ENCODE assay signal across 23 mouse cellular contexts in the genomic region with DNA sequence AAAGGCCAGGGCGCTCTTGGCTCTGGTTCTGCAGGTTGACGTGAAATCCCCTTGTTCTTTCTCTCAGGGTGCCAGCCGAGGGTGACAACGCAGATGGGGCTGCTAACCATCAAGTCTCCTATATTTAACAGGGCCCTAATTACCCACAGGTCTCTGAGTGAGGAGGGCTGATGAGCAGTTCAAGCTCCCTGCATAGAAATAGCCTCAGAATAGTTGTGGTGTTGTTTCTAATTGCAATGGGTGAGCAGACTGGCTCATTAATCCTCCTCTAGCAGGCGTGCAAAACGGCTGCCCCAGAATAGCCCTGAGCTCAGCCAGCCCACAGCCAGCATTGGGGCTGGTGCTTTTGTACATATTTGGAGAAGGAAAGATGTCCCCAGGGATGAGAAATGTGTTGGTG. TPM values are rescaled to one million over a fixed set of nuclear protein-coding genes. Genes with fewer than 3 reads are reported as not detected.
DNase-seq lines count a peak whose midpoint lies in the region; ATAC-seq lines count a peak whose summit lies in the region.
"Had no signal": no experiment of that assay in that cellular context is flagged by ENCODE, and none has a peak within 500 bp of the region (broad histone marks: within the 10 kb centered on the region; RNA-seq: fewer than 3 reads in every experiment).

No protein-coding gene starts in this region.

- H3K36me3 ChIP-seq in forebrain, embryonic 11.5 days (ENCODE audit: control insufficient read depth, insufficient read depth, low read length), result no peaks in the 10 kb centered on the region
- H3K36me3 ChIP-seq in forebrain, embryonic 16.5 days (ENCODE audit: control insufficient read depth, insufficient read depth), result no peaks in the 10 kb centered on the region
- H3K36me3 ChIP-seq: embryonic facial prominence, embryonic 10.5 days; embryonic facial prominence, embryonic 15.5 days; heart, embryonic 10.5 days; limb, embryonic 13.5 days; lung, embryonic 15.5 days; neural tube, embryonic 13.5 days had no signal

- WGBS in forebrain, embryonic 11.5 days, result 48% methylated on average over 6 of the region's 6 CpGs
- 26% methylated on average over 6 of the region's 6 CpGs for WGBS in forebrain, embryonic 16.5 days

- peak; percentile 88 for ATAC-seq in frontal cortex, adult (ENCODE audit: low TSS enrichment)
- peak; percentile 66 for ATAC-seq in forebrain, embryonic 11.5 days (replicated peaks; ENCODE audit: low FRiP score)
- ATAC-seq in forebrain, embryonic 16.5 days, result peak; percentile 50; the same call in 1 of the 2 replicates
- ATAC-seq in granulocyte monocyte progenitor cell, adult 5-6 weeks (replicated peaks; ENCODE audit: poor library complexity, severe bottlenecking), result no peak
- ATAC-seq: intestine, postnatal 0 days had no signal

- 0 out of 2 replicates have a peak, but pooled peaks cover 3% of the 10 kb centered on the region for H3K4me1 ChIP-seq in forebrain, embryonic 11.5 days (replicated peaks; ENCODE audit: control insufficient read depth, insufficient read depth, low read length)
- H3K4me1 ChIP-seq in forebrain, embryonic 16.5 days (replicated peaks; ENCODE audit: control insufficient read depth, insufficient read depth, low read length), result peaks cover 4% of the 10 kb centered on the region
- H3K4me1 ChIP-seq: embryonic facial prominence, embryonic 10.5 days; embryonic facial prominence, embryonic 15.5 days; limb, embryonic 13.5 days; lung, embryonic 15.5 days had no signal

- H3K9me3 ChIP-seq in forebrain, embryonic 11.5 days (ENCODE audit: control insufficient read depth, low read length), result no peaks in the 10 kb centered on the region
- H3K9me3 ChIP-seq in forebrain, embryonic 16.5 days (ENCODE audit: control insufficient read depth, low read length), result no peaks in the 10 kb centered on the region
- H3K9me3 ChIP-seq: embryonic facial prominence, embryonic 10.5 days; embryonic facial prominence, embryonic 15.5 days; heart, embryonic 10.5 days; limb, embryonic 13.5 days; lung, embryonic 15.5 days; neural tube, embryonic 13.5 days had no signal

- H3K4me3 ChIP-seq in forebrain, embryonic 11.5 days (ENCODE audit: low read depth, low read length), result no peak overlapping the region
- no peak overlapping the region for H3K4me3 ChIP-seq in forebrain, embryonic 16.5 days (replicated peaks; ENCODE audit: low read length)
- H3K4me3 ChIP-seq: embryonic facial prominence, embryonic 10.5 days; embryonic facial prominence, embryonic 15.5 days; heart, embryonic 10.5 days; limb, embryonic 13.5 days; lung, embryonic 15.5 days; neural tube, embryonic 13.5 days had no signal

- no peak for DNase-seq in frontal cortex, postnatal 14 days (ENCODE audit: low spot score in 2 of 2)
- DNase-seq in A20 (ENCODE audit: low read depth, low spot score), result peak; percentile 37
- no peak for DNase-seq in forebrain, embryonic 11.5 days (ENCODE audit: low spot score)
- DNase-seq in adrenal gland, postnatal 25 days, result no peak
- DNase-seq: adrenal gland, postnatal 36 days; cerebellum, adult 8-10 months; cerebellum, postnatal 25 days; kidney, postnatal 14 days; lung, postnatal 36 days; spleen, adult 18-20 months had no signal

- H3K27me3 ChIP-seq in forebrain, embryonic 11.5 days (ENCODE audit: control insufficient read depth, insufficient read depth, low read length), result no peaks in the 10 kb centered on the region
- no peaks in the 10 kb centered on the region for H3K27me3 ChIP-seq in forebrain, embryonic 16.5 days (replicated peaks; ENCODE audit: control insufficient read depth, insufficient read depth, low read length)
- H3K27me3 ChIP-seq: embryonic facial prominence, embryonic 15.5 days; limb, embryonic 13.5 days; lung, embryonic 15.5 days; neural tube, embryonic 13.5 days had no signal

- H3K9ac ChIP-seq in forebrain, embryonic 11.5 days (ENCODE audit: low read length), result no peak overlapping the region
- no peak overlapping the region for H3K9ac ChIP-seq in forebrain, embryonic 16.5 days (replicated peaks; ENCODE audit: low read depth, low read length)
- H3K9ac ChIP-seq: embryonic facial prominence, embryonic 15.5 days; hindbrain, embryonic 14.5 days; limb, embryonic 13.5 days; lung, embryonic 15.5 days; neural tube, embryonic 13.5 days had no signal

- H3K27ac ChIP-seq in forebrain, embryonic 11.5 days (ENCODE audit: low read depth, low read length), result peak overlapping the region; percentile 18; the same call in 1 of the 2 replicates
- H3K27ac ChIP-seq in forebrain, embryonic 16.5 days (ENCODE audit: low read length), result no peak overlapping the region
- H3K27ac ChIP-seq: embryonic facial prominence, embryonic 10.5 days; embryonic facial prominence, embryonic 15.5 days; heart, embryonic 10.5 days; hindbrain, embryonic 14.5 days; limb, embryonic 13.5 days; lung, embryonic 15.5 days; neural tube, embryonic 13.5 days had no signal

- H3K4me2 ChIP-seq in forebrain, embryonic 11.5 days (ENCODE audit: low read depth, low read length, severe bottlenecking), result no peak overlapping the region
- no peak overlapping the region for H3K4me2 ChIP-seq in forebrain, embryonic 16.5 days (ENCODE audit: low read length)
- H3K4me2 ChIP-seq: embryonic facial prominence, embryonic 15.5 days; hindbrain, embryonic 14.5 days; limb, embryonic 13.5 days; liver, embryonic 11.5 days; lung, embryonic 15.5 days; midbrain, embryonic 11.5 days; neural tube, embryonic 13.5 days had no signal

RNA-seq across cellular contexts. Expression of a gene that starts 56.4 kb away (rescaled TPM):
- 1.2 and 2.0 TPM in 2 replicates for polyA plus RNA-seq in forebrain, embryonic 11.5 days (2014; fragmentation: Nextera tagmentation; extraction: Ambion mirVana)
- polyA plus RNA-seq in forebrain, embryonic 16.5 days (2015; fragmentation: Nextera tagmentation; extraction: Ambion mirVana), result 0.35 and 0.73 TPM in 2 replicates
- total RNA-seq in granulocyte monocyte progenitor cell, adult 5-6 weeks (2014; fragmentation: Nextera tagmentation), result not detected in 2 replicates
- 0.95 TPM in 1 of 2 replicates, not detected in the other for total RNA-seq in granulocyte monocyte progenitor cell, adult 5-6 weeks (2017)
- total RNA-seq in adrenal gland, postnatal 25 days (2021), result 1.1 and 2.4 TPM in 2 replicates
